Mouse (Mus musculus) hindbrain, embryonic 12.5 days (tissue): Measurements from ENCODE around the gene Clk2. TPM values are rescaled to one million over a fixed set of nuclear protein-coding genes. Genes with fewer than 3 reads are reported as not detected.

Experiments used
- ATAC-seq: fragments of 200-750 bp; cut with Nextera tagmentation; 2 replicates; pipeline ENCODE4 v1.8.0; 2017; ENCODE audit warnings: moderate TSS enrichment; ENCODE audit not compliant: low FRiP score
- H3K27ac ChIP-seq: fragments of 300-500 bp; sonication (generic); 2 replicates; pipeline ENCODE4 v1.5.1; 2016; ENCODE audit warnings: mild to moderate bottlenecking
- H3K27me3 ChIP-seq: fragments of 300-500 bp; sonication (generic); 2 replicates; pipeline ENCODE4 v1.6.1; 2016; ENCODE audit warnings: mild to moderate bottlenecking
- H3K36me3 ChIP-seq: fragments of 300-500 bp; sonication (generic); 2 replicates; pipeline ENCODE4 v1.6.1; 2016; ENCODE audit warnings: mild to moderate bottlenecking
- H3K4me1 ChIP-seq: fragments of 300-500 bp; sonication (generic); 2 replicates; pipeline ENCODE4 v1.6.1; 2016
- H3K4me2 ChIP-seq: fragments of 300-500 bp; sonication (generic); replicated peaks from 2 replicates; pipeline ENCODE4 v1.6.1; 2016; ENCODE audit warnings: mild to moderate bottlenecking
- H3K4me3 ChIP-seq: fragments of 300-500 bp; sonication (generic); 2 replicates; pipeline ENCODE4 v1.5.1; 2016; ENCODE audit warnings: mild to moderate bottlenecking
- H3K9ac ChIP-seq: fragments of 300-500 bp; sonication (generic); 2 replicates; pipeline ENCODE4 v1.6.1; 2016; ENCODE audit warnings: mild to moderate bottlenecking, moderate library complexity
- H3K9me3 ChIP-seq: fragments of 300-500 bp; sonication (generic); replicated peaks from 2 replicates; pipeline ENCODE4 v1.6.1; 2016; ENCODE audit warnings: mild to moderate bottlenecking
- WGBS: fragments of 180-500 bp; shearing (Covaris S2); methylation state at CpG from one replicate; pipeline ENCODE4 v1.1.7; 2016; 5-methylcytosine and 5-hydroxymethylcytosine counted together
- polyA plus RNA-seq: library from polyadenylated mRNA; unstranded; fragments of >200 nt; fragmentation: Nextera tagmentation; extraction: Ambion mirVana; gene quantifications from 2 replicates; pipeline ENCODE4 v1.2.1, GENCODE M21; 2016

Clk2 gene
- polyA plus RNA-seq, 1 experiment from 2014 or later, result 44.4 TPM

GRCm38 (mm10) chr3:89202253-89203141 lies 37.9 kb downstream of the Clk2 start, which contains the start of gene Gba:
Gba (plus strand) TSS chr3:89202928.
- Histone ChIP-seq H3K27ac (no peak within 1 kb of the TSS), H3K4me2 (peak within 1 kb of the TSS; percentile 75), H3K4me1 (peaks cover 5% of the 10 kb centered on the region), H3K4me3 (peak within 1 kb of the TSS; percentile 56), H3K36me3 (peaks cover 34% of the 10 kb centered on the region), H3K9me3 (no peaks in the 10 kb centered on the region), H3K9ac (peak within 1 kb of the TSS; percentile 55), H3K27me3 (no peaks in the 10 kb centered on the region)
- 27% methylated on average over 13 of the region's 13 CpGs for WGBS
- ATAC-seq, result peak; percentile 85

DNA sequence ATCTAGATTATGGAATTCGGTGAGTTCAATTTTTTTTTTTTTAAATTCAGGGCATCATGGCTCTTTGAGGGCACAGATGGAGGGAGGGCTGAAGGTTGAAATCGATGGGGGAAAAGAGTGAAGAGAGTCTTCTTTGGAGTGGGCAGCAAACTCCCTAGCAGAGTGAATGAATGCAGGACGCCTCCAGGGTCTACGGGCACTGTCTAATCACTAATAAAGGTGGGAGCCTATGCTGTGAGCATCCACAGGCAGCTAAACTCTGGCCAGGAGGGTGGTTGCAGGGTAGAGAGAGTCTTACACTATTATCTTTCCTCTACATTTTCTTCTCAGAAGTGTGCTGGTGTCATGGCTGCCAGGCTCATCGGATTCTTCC lies 38.5 kb downstream of the Clk2 start:
- no peaks in the 10 kb centered on the region for H3K27me3 ChIP-seq
- peaks cover 5% of the 10 kb centered on the region for H3K4me1 ChIP-seq
- H3K4me2 ChIP-seq, result peak overlapping the region; percentile 75
- no peak overlapping the region for H3K27ac ChIP-seq
- H3K4me3 ChIP-seq, result peak overlapping the region; percentile 56
- H3K36me3 ChIP-seq, result peaks cover 40% of the 10 kb centered on the region
- H3K9me3 ChIP-seq, result no peaks in the 10 kb centered on the region
- WGBS, result 40% methylated on average over 5 of the region's 5 CpGs
- ATAC-seq, result peak; percentile 49; the same call in 1 of the 2 replicates
- peak overlapping the region; percentile 55 for H3K9ac ChIP-seq

GRCm38 (mm10) chr3:89206079-89206478 lies 41.5 kb downstream of the Clk2 start:
- H3K9me3 ChIP-seq, result no peaks in the 10 kb centered on the region
- H3K9ac ChIP-seq, result no peak overlapping the region
- peaks cover 5% of the 10 kb centered on the region for H3K4me1 ChIP-seq
- no peak overlapping the region for H3K4me2 ChIP-seq
- no peak for ATAC-seq
- peaks cover 70% of the 10 kb centered on the region for H3K36me3 ChIP-seq
- no peak overlapping the region for H3K4me3 ChIP-seq
- H3K27ac ChIP-seq, result no peak overlapping the region
- WGBS, result 94% methylated on average over 7 of the region's 7 CpGs
- no peaks in the 10 kb centered on the region for H3K27me3 ChIP-seq

DNA sequence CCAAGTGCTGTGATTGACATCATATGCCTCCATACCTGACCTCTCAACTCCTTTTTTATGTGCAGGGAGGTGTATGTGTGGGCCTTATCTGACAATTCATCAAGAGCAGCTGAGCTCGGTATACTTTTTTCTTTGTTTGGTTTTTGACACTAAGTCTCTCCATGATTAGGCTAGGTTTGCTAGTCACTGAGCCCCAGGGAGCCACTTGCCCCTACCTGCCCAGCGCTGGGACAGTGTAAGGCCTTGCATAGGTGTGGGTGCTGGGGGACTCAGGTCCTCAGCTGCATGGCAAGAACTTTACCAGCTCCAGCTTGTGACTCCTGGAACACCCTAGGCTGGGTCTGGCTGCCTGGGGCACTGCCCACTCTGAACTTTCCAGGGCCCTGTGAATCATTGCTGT lies 42.1 kb downstream of the Clk2 start:
- WGBS, result 89% methylated on average over 2 of the region's 2 CpGs
- peaks cover 70% of the 10 kb centered on the region for H3K36me3 ChIP-seq

GRCm38 (mm10) chr3:89208075-89208657 lies 43.6 kb downstream of the Clk2 start:
- no peak for ATAC-seq
- 91% methylated on average over 13 of the region's 13 CpGs for WGBS

More for the DNA sequence above, 42.1 kb downstream of the Clk2 start:
- Histone ChIP-seq H3K4me3 (no peak overlapping the region), H3K4me1 (peaks cover 5% of the 10 kb centered on the region), H3K4me2 (no peak overlapping the region), H3K27me3 (no peaks in the 10 kb centered on the region), H3K9me3 (no peaks in the 10 kb centered on the region), H3K9ac (no peak overlapping the region), H3K27ac (no peak overlapping the region)
- ATAC-seq, result no peak

GRCm38 (mm10) chr3:89208736-89209135 lies 44.1 kb downstream of the Clk2 start:
- Histone ChIP-seq H3K4me3 (no peak overlapping the region), H3K36me3 (peaks cover 70% of the 10 kb centered on the region), H3K27me3 (no peaks in the 10 kb centered on the region), H3K9me3 (no peaks in the 10 kb centered on the region), H3K4me1 (peaks cover 10% of the 10 kb centered on the region), H3K4me2 (no peak overlapping the region), H3K9ac (no peak overlapping the region), H3K27ac (no peak overlapping the region)
- WGBS, result 90% methylated on average over 6 of the region's 6 CpGs
- ATAC-seq, result no peak

More at GRCm38 (mm10) chr3:89208075-89208657, 43.6 kb downstream of the Clk2 start:
- Histone ChIP-seq H3K4me2 (no peak overlapping the region), H3K4me1 (peaks cover 13% of the 10 kb centered on the region), H3K27me3 (no peaks in the 10 kb centered on the region), H3K4me3 (no peak overlapping the region), H3K27ac (no peak overlapping the region), H3K9me3 (no peaks in the 10 kb centered on the region), H3K9ac (no peak overlapping the region), H3K36me3 (peaks cover 70% of the 10 kb centered on the region)

- 93% methylated on average over 7 of the region's 7 CpGs for WGBS
- peaks cover 63% of the 10 kb centered on the region for H3K36me3 ChIP-seq
- H3K4me3 ChIP-seq, result no peak overlapping the region
- H3K4me2 ChIP-seq, result no peak overlapping the region
- H3K9ac ChIP-seq, result no peak overlapping the region
- H3K4me1 ChIP-seq, result peaks cover 12% of the 10 kb centered on the region
- ATAC-seq, result no peak
- H3K27me3 ChIP-seq, result no peaks in the 10 kb centered on the region
- H3K27ac ChIP-seq, result no peak overlapping the region
- H3K9me3 ChIP-seq, result no peaks in the 10 kb centered on the region
These were observed 45.1 kb downstream of the Clk2 start for GRCm38 (mm10) chr3:89209731-89210130.

- H3K9ac ChIP-seq, result no peak overlapping the region
- no peaks in the 10 kb centered on the region for H3K27me3 ChIP-seq
- no peak overlapping the region for H3K4me3 ChIP-seq
- no peak overlapping the region for H3K27ac ChIP-seq
- no peak for ATAC-seq
- no peak overlapping the region for H3K4me2 ChIP-seq
- H3K36me3 ChIP-seq, result peaks cover 59% of the 10 kb centered on the region
- H3K9me3 ChIP-seq, result no peaks in the 10 kb centered on the region
- 88% methylated on average over 13 of the region's 13 CpGs for WGBS
- H3K4me1 ChIP-seq, result peaks cover 16% of the 10 kb centered on the region
These were observed 45.6 kb downstream of the Clk2 start for GRCm38 (mm10) chr3:89210162-89210561.

DNA sequence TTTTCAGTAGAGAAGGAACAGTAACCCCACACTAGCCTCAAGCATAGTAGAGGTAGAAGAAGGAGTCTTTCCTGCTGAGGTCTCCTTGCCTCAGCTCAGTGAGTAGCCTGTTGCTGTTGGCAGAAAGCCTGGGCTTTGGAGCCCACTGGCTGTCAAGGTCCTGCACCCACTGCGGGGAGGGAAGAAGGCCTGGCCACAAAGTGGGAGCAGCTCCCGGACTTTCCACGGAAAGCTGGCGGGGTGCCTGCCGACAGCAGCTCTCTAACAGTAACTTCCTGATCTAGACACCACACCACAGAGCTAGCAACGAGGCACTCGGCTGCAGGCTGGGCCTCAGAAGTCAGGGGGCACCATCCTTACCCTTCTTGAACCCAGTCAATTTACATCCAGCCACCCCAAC lies 46.1 kb downstream of the Clk2 start:
- Histone ChIP-seq H3K9ac (no peak overlapping the region), H3K9me3 (no peaks in the 10 kb centered on the region), H3K4me1 (peaks cover 22% of the 10 kb centered on the region), H3K27ac (no peak overlapping the region), H3K4me3 (no peak overlapping the region), H3K36me3 (peaks cover 53% of the 10 kb centered on the region), H3K4me2 (no peak overlapping the region), H3K27me3 (no peaks in the 10 kb centered on the region)
- ATAC-seq, result no peak
- 80% methylated on average over 7 of the region's 7 CpGs for WGBS

- peak; percentile 88 for ATAC-seq
- WGBS, result under 1% methylated on average over 69 of the region's 69 CpGs
These were observed 49.4 kb downstream of the Clk2 start for GRCm38 (mm10) chr3:89213803-89214530.

DNA sequence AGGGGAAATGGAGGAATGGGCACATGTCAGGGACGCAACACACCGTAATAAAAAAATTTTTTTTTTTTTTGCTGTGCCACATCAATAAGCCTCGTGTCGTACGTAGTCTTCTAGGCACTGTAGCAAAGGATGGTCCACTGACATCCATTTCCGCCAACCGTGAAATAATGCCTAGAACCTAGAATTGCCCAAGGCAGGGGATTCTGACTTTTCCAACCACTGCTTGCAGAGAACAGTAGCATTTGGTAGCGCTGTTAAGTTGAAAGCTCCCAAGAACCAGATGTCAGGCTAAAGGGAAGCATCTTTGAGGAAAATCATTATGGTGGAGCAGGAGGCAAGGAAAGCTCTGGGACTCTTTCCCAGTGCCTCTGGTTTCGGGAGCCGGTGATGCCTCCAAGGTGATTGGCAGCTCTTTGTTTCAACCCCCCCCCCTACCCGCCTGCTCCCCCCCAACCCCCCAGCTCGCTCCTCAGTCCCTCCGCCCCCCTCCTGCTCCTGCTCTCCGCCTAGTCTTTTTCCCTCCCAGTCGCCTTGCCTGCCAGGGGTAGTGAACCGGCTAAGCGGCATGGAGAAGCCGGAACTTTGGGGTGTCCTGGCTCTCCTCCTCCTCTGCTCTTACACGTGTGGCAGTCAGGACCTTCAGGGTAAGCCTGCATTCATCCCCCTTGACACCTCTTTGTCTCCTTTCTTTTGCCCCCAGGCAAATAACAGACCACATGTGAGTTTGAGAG lies 50.3 kb downstream of the Clk2 start, which contains the start of gene Thbs3:
Thbs3 (plus strand) TSS at position 500 of the 731 bp plus-strand sequence.
- peaks cover 38% of the 10 kb centered on the region for H3K4me1 ChIP-seq

More at GRCm38 (mm10) chr3:89213803-89214530, 49.4 kb downstream of the Clk2 start:
- Histone ChIP-seq H3K9me3 (no peaks in the 10 kb centered on the region), H3K27ac (peak overlapping the region; percentile 98), H3K4me2 (peak overlapping the region; percentile 80), H3K27me3 (no peaks in the 10 kb centered on the region), H3K4me3 (peak overlapping the region; percentile 59), H3K4me1 (peaks cover 32% of the 10 kb centered on the region), H3K9ac (peak overlapping the region; percentile 78), H3K36me3 (peaks cover 21% of the 10 kb centered on the region)

More for the DNA sequence above, 50.3 kb downstream of the Clk2 start, which contains the start of gene Thbs3:
- Histone ChIP-seq H3K9me3 (no peaks in the 10 kb centered on the region), H3K4me3 (peak within 1 kb of the TSS; percentile 59), H3K27me3 (no peaks in the 10 kb centered on the region), H3K4me2 (peak within 1 kb of the TSS; percentile 80), H3K9ac (peak within 1 kb of the TSS; percentile 78), H3K27ac (peak within 1 kb of the TSS; percentile 98), H3K36me3 (peaks cover 14% of the 10 kb centered on the region)
- peak; percentile 27; the same call in 1 of the 2 replicates for ATAC-seq
- under 1% methylated on average over 18 of the region's 19 CpGs for WGBS
